Mouse (Mus musculus) liver, adult 2 months (tissue): ENCODE measurements at regions not wholly inside any gene's neighbourhood (a gene's known extent, or its start where the extent isn't known, plus 50 kb on each side); places are given as distances from the start of the nearest gene placed in this dataset.
A peak's percentile ranks its signal among the peaks of the same experiment; 100 is the strongest.
"Not testable (repeated sequence)": the region's sequence is repeated elsewhere in the genome, so short reads cannot be mapped to it uniquely, and the experiment has no call there.

Source experiments
- DNase-seq: peaks from one replicate; pipeline ENCODE4 v3.0.0-alpha.2; 2011; ENCODE audit warnings: low read depth, low spot score; ENCODE audit errors: extremely low read depth
- H3K27ac ChIP-seq: fragments of 200-500 bp; replicated peaks from 2 replicates; pipeline ENCODE4 v1.5.1; 2012; ENCODE audit warnings: low read depth, mild to moderate bottlenecking, control low read depth, inconsistent platforms, low read length; ENCODE audit not compliant: insufficient read depth
- H3K27me3 ChIP-seq: fragments of 200-500 bp; 2 replicates; pipeline ENCODE4 v1.6.1; 2012; ENCODE audit warnings: mild to moderate bottlenecking, moderate library complexity, low read length, inconsistent platforms; ENCODE audit not compliant: control insufficient read depth, insufficient read depth
- H3K36me3 ChIP-seq: fragments of 200-500 bp; 2 replicates; pipeline ENCODE4 v1.6.1; 2012; ENCODE audit warnings: low read length, inconsistent platforms; ENCODE audit not compliant: control insufficient read depth, insufficient read depth
- H3K4me1 ChIP-seq: fragments of 200-500 bp; 2 replicates; pipeline ENCODE4 v1.6.1; 2011; ENCODE audit warnings: low read length; ENCODE audit not compliant: control insufficient read depth, insufficient read depth
- H3K4me3 ChIP-seq: fragments of 200-500 bp; 2 replicates; pipeline ENCODE4 v1.5.1; 2011; ENCODE audit warnings: low read depth, mild to moderate bottlenecking, control low read depth, low read length, moderate library complexity; ENCODE audit not compliant: insufficient read depth
- H3K79me2 ChIP-seq: fragments of 200-500 bp; 2 replicates; pipeline ENCODE4 v1.6.1; 2012; ENCODE audit warnings: inconsistent platforms, mild to moderate bottlenecking, low read length, moderate library complexity; ENCODE audit not compliant: control insufficient read depth, insufficient read depth
- H3K9ac ChIP-seq: fragments of 200-500 bp; 2 replicates; pipeline ENCODE4 v1.6.1; 2012; ENCODE audit warnings: low read depth, mild to moderate bottlenecking, control low read depth, inconsistent platforms, low read length
- CTCF ChIP-seq: fragments of 200-500 bp; IDR thresholded peaks from 2 replicates; pipeline ENCODE4 v1.5.1; 2011; ENCODE audit warnings: low read depth, low read length, control low read depth
- POLR2A ChIP-seq: fragments of 200-500 bp; IDR thresholded peaks from 2 replicates; pipeline ENCODE4 v1.6.1; 2011; ENCODE audit warnings: low read length, control low read depth; ENCODE audit not compliant: insufficient read depth; ENCODE audit errors: extremely low read depth
- WGBS: fragments of 180-500 bp; shearing (Covaris S2); methylation state at CpG from one replicate; pipeline ENCODE4 v1.1.7; 2018; 5-methylcytosine and 5-hydroxymethylcytosine counted together

DNA sequence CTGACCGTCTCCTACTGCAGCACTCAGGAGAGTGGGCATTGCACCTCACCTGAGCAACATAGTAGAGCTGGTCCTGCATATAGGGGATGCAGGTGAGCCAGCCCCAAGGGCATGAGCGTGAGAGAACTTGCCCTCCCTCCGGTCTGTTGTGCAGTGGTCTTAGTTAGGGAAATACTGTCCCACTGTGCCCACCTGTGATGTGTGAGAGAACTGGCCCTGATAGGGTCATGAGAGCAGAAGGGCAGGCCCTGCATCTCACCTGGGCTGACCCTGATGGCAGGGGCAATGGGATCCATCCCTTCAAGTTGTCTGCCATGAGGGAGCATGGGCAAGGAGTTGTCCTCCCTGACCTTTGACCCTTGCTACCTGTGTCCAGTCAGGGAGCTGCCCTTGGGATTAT is 305.3 kb downstream of the Rapgef2 start:
- no peak for TF ChIP-seq POLR2A
- no peak for TF ChIP-seq CTCF
- Histone ChIP-seq H3K36me3 (no peaks in the 10 kb centered on the region), H3K4me3 (no peak overlapping the region), H3K79me2 (no peaks in the 10 kb centered on the region), H3K27me3 (no peaks in the 10 kb centered on the region), H3K9ac (no peak overlapping the region), H3K27ac (no peak overlapping the region), H3K4me1 (no peaks in the 10 kb centered on the region)
- no peak for DNase-seq
- WGBS: 88% methylated on average over 3 of the region's 3 CpGs

DNA sequence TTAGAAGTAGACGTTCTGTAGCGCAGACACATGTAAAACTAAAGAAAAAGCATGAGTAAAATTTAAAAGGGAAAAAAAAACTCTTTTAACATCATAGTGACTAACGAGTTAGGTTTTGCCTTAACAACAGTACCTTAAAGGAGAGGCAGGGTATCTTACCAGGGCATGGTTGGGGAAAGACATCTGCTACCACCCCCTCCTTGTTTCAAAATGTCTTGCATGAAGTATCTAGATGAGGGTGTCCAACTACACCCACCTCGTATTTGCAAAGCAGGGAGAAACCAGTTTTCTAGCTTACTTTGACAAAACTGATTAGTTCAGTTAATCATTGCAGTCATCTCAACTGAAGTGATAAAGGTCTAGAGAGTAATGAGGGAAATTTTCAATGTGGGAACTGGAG is 307.5 kb downstream of the Rapgef2 start:
- H3K4me3 ChIP-seq: no peak overlapping the region
- H3K9ac ChIP-seq: no peak overlapping the region
- H3K36me3 ChIP-seq: no peaks in the 10 kb centered on the region
- WGBS: 83% methylated on average over 4 of the region's 4 CpGs
- H3K79me2 ChIP-seq: no peaks in the 10 kb centered on the region
- DNase-seq: no peak
- no peaks in the 10 kb centered on the region for H3K4me1 ChIP-seq
- H3K27ac ChIP-seq: no peak overlapping the region
- TF ChIP-seq CTCF (no peak), POLR2A (no peak)
- no peaks in the 10 kb centered on the region for H3K27me3 ChIP-seq

DNA sequence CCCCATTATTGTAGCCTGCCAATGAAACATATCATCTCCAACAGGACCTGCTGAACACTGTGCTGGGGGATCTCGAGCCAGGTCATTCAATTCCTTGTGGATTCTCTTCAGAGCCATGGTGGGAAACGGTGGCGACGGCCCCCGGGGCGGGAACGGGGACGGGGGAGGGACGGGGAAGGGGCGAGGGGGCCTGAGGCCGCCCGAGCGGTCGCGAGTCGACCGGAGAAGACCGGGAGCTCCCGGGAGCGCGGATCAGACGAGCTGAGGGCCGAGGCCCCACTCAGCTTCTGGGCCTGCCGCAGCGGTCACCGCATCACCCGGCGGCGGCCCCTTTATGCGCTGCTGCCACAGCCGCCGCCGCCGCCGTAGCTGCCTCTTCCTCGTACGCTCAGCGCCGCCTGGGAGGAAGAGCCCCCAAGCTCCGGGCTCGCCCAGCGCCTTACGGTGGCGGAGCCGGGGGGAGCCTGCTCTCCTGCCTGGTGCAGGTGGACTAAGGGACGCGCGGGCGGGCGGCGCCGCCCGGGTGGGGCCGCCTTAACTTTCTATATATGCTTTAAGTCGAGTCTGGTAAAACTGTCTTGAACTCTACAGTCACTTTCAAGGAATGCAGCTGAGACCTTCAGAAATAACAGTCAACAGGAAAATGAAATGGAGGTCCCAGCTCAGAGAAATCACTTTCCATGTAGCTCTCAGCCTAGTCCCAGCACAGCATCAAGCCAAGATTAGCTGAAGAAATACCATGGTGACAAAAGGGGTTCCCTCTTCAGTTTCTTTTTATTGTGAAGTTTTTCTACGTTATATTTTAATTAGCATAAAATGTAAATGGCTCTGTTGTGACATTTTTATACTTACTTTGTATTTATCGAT is 319.4 kb downstream of the Rapgef2 start:
- H3K9ac ChIP-seq, DNase-seq, H3K27ac ChIP-seq, H3K27me3 ChIP-seq, H3K79me2 ChIP-seq, H3K36me3 ChIP-seq, H3K4me1 ChIP-seq: not testable (repeated sequence)
- 7% methylated on average over 44 of the region's 57 CpGs for WGBS
- peak overlapping the region; percentile 20; the same call in 1 of the 2 replicates for H3K4me3 ChIP-seq

- no peak overlapping the region for H3K9ac ChIP-seq
- 84% methylated on average over 9 of the region's 9 CpGs for WGBS
- H3K27ac ChIP-seq: no peak overlapping the region
- DNase-seq: no peak
- H3K36me3 ChIP-seq: no peaks in the 10 kb centered on the region
- peaks cover 4% of the 10 kb centered on the region for H3K27me3 ChIP-seq
- no peaks in the 10 kb centered on the region for H3K4me1 ChIP-seq
- H3K79me2 ChIP-seq: no peaks in the 10 kb centered on the region
- no peak overlapping the region for H3K4me3 ChIP-seq
- no peak for TF ChIP-seq POLR2A
- no peak for TF ChIP-seq CTCF
Measured at GRCm38 (mm10) chr3:78964231-78964858, 322.0 kb downstream of the Rapgef2 start.

- Histone ChIP-seq H3K27me3 (no peaks in the 10 kb centered on the region), H3K27ac (no peak overlapping the region), H3K4me3 (no peak overlapping the region), H3K36me3 (no peaks in the 10 kb centered on the region), H3K79me2 (no peaks in the 10 kb centered on the region), H3K9ac (no peak overlapping the region), H3K4me1 (no peaks in the 10 kb centered on the region)
- peak; percentile 46 for DNase-seq
- peak; percentile 51 for TF ChIP-seq CTCF
- TF ChIP-seq POLR2A: no peak
- 17% methylated on average over 1 of the region's 1 CpGs for WGBS
Measured at GRCm38 (mm10) chr3:78958781-78959180, 327.5 kb downstream of the Rapgef2 start.

- Histone ChIP-seq H3K79me2 (no peaks in the 10 kb centered on the region), H3K27me3 (no peaks in the 10 kb centered on the region), H3K27ac (no peak overlapping the region), H3K9ac (no peak overlapping the region), H3K4me3 (no peak overlapping the region), H3K4me1 (no peaks in the 10 kb centered on the region), H3K36me3 (no peaks in the 10 kb centered on the region)
- TF ChIP-seq POLR2A (no peak), CTCF (no peak)
- 73% methylated on average over 7 of the region's 7 CpGs for WGBS
- DNase-seq: no peak
Measured at GRCm38 (mm10) chr3:78955364-78955763, 331.0 kb downstream of the Rapgef2 start.

- not testable (repeated sequence) for H3K9ac ChIP-seq, H3K4me1 ChIP-seq, H3K27ac ChIP-seq, H3K27me3 ChIP-seq, H3K79me2 ChIP-seq, H3K4me3 ChIP-seq, H3K36me3 ChIP-seq, DNase-seq
- WGBS: 74% methylated on average over 6 of the region's 7 CpGs
Measured at GRCm38 (mm10) chr3:78949385-78949784, 336.9 kb downstream of the Rapgef2 start.
